Mouse (Mus musculus) hindbrain, postnatal 0 days (tissue): Measurements from ENCODE around the gene Usp30. TPM values are rescaled to one million over a fixed set of nuclear protein-coding genes. Genes with fewer than 3 reads are reported as not detected.
A peak's percentile ranks its signal among the peaks of the same experiment; 100 is the strongest.

Experiments
- ATAC-seq: fragments of 200-750 bp; cut with Nextera tagmentation; 2 replicates; pipeline ENCODE4 v1.8.0; 2017; ENCODE audit warnings: mild to moderate bottlenecking, moderate TSS enrichment, moderate library complexity
- DNase-seq: peaks from one replicate; pipeline ENCODE4 v3.0.0-alpha.2; 2015; ENCODE audit warnings: low spot score
- H3K27ac ChIP-seq: fragments of 300-500 bp; sonication (generic); 2 replicates; pipeline ENCODE4 v1.5.1; 2014; ENCODE audit warnings: mild to moderate bottlenecking
- H3K27me3 ChIP-seq: fragments of 300-500 bp; sonication (generic); 2 replicates; pipeline ENCODE4 v1.6.1; 2014; ENCODE audit warnings: low read length, mixed read lengths; ENCODE audit not compliant: insufficient read depth
- H3K36me3 ChIP-seq: fragments of 300-500 bp; sonication (generic); 2 replicates; pipeline ENCODE4 v1.6.1; 2014; ENCODE audit warnings: low read length, mixed read lengths; ENCODE audit not compliant: insufficient read depth
- H3K4me1 ChIP-seq: fragments of 300-500 bp; sonication (generic); 2 replicates; pipeline ENCODE4 v1.6.1; 2014; ENCODE audit warnings: antibody characterized with exemption, low read length, mixed read lengths; ENCODE audit not compliant: insufficient read depth
- H3K4me2 ChIP-seq: fragments of 300-500 bp; sonication (generic); 2 replicates; pipeline ENCODE4 v1.6.1; 2014; ENCODE audit warnings: low read depth, mild to moderate bottlenecking, low read length, moderate library complexity, mixed read lengths
- H3K4me3 ChIP-seq: fragments of 300-500 bp; sonication (generic); 2 replicates; pipeline ENCODE4 v1.5.1; 2014; ENCODE audit warnings: low read length
- H3K9ac ChIP-seq: fragments of 300-500 bp; sonication (generic); replicated peaks from 2 replicates; pipeline ENCODE4 v1.6.1; 2014; ENCODE audit warnings: mild to moderate bottlenecking, low read length, moderate library complexity, mixed read lengths
- H3K9me3 ChIP-seq: fragments of 300-500 bp; sonication (generic); 2 replicates; pipeline ENCODE4 v1.6.1; 2016; ENCODE audit warnings: low read length, mixed read lengths
- CTCF ChIP-seq: IDR thresholded peaks from 2 replicates; pipeline ENCODE4 v1.5.1; 2016; ENCODE audit warnings: antibody characterized with exemption, control low read depth, low read depth
- WGBS: fragments of 180-500 bp; shearing (Covaris S2); extraction: QIAGEN DNeasy Blood & Tissue Kit; methylation state at CpG from one replicate; pipeline ENCODE4 v1.1.7; 2014; 5-methylcytosine and 5-hydroxymethylcytosine counted together
- polyA plus RNA-seq: library from polyadenylated mRNA; unstranded; fragments of >200 nt; fragmentation: Nextera tagmentation; extraction: Ambion mirVana; gene quantifications from 2 replicates; pipeline ENCODE4 v1.2.1, GENCODE M21; 2015
- total RNA-seq: library from RNA; depleted of rRNA; stranded (reverse); fragments of >200 nt; gene quantifications from 2 replicates; pipeline ENCODE4 v1.2.3, GENCODE M21; 2014

The Usp30 gene
- total and polyA plus RNA-seq, 2 experiments from 2014 or later: 17.6 to 47.2 TPM

DNA sequence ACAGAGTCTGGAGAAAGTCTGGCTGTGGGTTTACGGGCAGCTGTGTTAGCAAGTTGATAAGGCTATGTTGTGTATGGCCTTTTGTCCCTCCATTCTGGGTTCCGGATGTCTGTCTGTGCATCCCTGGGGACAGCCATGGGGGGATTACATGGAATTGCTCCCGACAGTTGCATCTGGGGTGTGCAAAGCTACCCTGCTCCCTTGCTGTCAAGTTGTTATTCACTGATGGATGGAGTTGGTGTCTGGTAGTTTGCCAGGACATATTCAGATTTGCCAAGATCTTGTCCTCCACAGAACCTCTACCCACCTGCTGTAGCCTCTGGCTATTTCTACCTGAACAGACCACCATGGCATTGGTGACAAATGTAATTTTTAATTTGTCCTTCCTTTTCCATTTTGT, 19.1 kb upstream of the Usp30 start:
- no peak overlapping the region for H3K9ac ChIP-seq
- H3K4me3 ChIP-seq: no peak overlapping the region
- WGBS: 55% methylated on average over 3 of the region's 3 CpGs
- ATAC-seq (no peak), DNase-seq (peak; percentile 43)
- peak overlapping the region; percentile 42; the same call in 1 of the 2 replicates for H3K27ac ChIP-seq
- H3K9me3 ChIP-seq: no peaks in the 10 kb centered on the region
- no peak overlapping the region for H3K4me2 ChIP-seq
- no peaks in the 10 kb centered on the region for H3K4me1 ChIP-seq
- no peaks in the 10 kb centered on the region for H3K27me3 ChIP-seq
- peaks cover 12% of the 10 kb centered on the region; the same call in 1 of the 2 replicates for H3K36me3 ChIP-seq
- TF ChIP-seq CTCF: no peak

DNA sequence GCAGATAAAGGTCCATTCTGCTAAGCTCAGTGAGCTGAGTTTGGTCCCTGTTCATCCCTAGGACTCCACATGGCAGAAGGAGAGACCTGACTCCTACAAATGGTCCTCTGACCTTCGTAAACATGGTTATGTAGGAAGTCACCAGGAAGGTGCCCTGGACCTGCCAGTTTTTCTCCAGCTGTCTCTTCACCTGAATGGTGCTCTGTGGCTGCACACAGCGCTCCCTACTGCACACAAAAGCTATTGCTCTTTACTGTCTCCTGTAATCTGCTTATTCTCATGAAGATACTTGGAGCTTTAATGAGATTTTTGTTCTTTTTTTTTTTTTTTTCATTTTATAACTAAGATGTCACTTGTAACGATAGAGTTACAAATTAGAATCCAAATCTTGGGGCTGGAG, 18.7 kb upstream of the Usp30 start:
- no peaks in the 10 kb centered on the region for H3K9me3 ChIP-seq
- no peaks in the 10 kb centered on the region for H3K27me3 ChIP-seq
- 46% methylated on average over 3 of the region's 3 CpGs for WGBS
- H3K4me3 ChIP-seq: no peak overlapping the region
- peak overlapping the region; percentile 42; the same call in 1 of the 2 replicates for H3K27ac ChIP-seq
- H3K36me3 ChIP-seq: peaks cover 8% of the 10 kb centered on the region; the same call in 1 of the 2 replicates
- DNase-seq (peak; percentile 39), ATAC-seq (no peak)
- no peak overlapping the region for H3K9ac ChIP-seq
- no peaks in the 10 kb centered on the region for H3K4me1 ChIP-seq
- H3K4me2 ChIP-seq: no peak overlapping the region
- TF ChIP-seq CTCF: peak; percentile 49

- no peak for DNase-seq
- H3K4me3 ChIP-seq: no peak overlapping the region
- H3K36me3 ChIP-seq: 0 out of 2 replicates have a peak, but pooled peaks cover 3% of the 10 kb centered on the region
- no peak overlapping the region for H3K4me2 ChIP-seq
- WGBS: 78% methylated on average over 5 of the region's 5 CpGs
- no peak for ATAC-seq
- H3K9me3 ChIP-seq: no peaks in the 10 kb centered on the region
- H3K27ac ChIP-seq: no peak overlapping the region
- H3K4me1 ChIP-seq: no peaks in the 10 kb centered on the region
- H3K9ac ChIP-seq: no peak overlapping the region
- 0 out of 2 replicates have a peak, but pooled peaks have one; percentile 10 for TF ChIP-seq CTCF
- no peaks in the 10 kb centered on the region for H3K27me3 ChIP-seq
Observed at GRCm38 (mm10) chr5:114047182-114047581, 18.1 kb upstream of the Usp30 start.

DNA sequence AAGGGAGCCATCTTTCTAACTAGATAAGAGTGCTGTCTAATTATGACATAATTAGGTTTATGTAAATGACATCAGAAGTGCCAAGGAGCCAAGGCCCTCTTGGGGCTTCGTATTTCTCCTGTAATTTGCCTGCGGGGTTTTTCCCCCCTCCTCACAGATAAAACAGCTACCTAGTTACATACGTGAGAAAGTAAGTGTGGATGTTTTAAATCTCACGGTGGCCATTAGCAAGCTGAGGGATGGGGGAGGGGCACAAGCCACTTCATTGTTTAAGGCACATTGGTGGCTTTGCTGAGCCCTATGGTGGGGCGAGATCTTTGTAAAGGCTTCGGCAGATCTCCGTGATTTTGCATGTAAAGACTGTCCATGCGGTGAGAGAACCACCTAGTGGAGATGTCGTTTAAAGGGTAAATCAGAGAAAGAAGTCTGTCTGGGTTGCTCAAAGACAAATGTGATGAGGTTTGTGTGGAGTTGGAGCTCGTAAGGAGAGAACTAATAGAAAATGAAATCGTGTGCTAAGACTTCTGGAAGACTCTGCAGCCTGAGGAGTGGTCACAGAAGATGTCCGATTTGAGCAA, 16.4 kb upstream of the Usp30 start:
- H3K27ac ChIP-seq: no peak overlapping the region
- no peaks in the 10 kb centered on the region for H3K27me3 ChIP-seq
- no peak overlapping the region for H3K4me3 ChIP-seq
- peak; percentile 11 for DNase-seq
- TF ChIP-seq CTCF: peak; percentile 17; the same call in 1 of the 2 replicates
- H3K9me3 ChIP-seq: no peaks in the 10 kb centered on the region
- no peak overlapping the region for H3K9ac ChIP-seq
- no peaks in the 10 kb centered on the region for H3K36me3 ChIP-seq
- H3K4me2 ChIP-seq: no peak overlapping the region
- no peaks in the 10 kb centered on the region for H3K4me1 ChIP-seq
- WGBS: 44% methylated on average over 12 of the region's 12 CpGs
- ATAC-seq: no peak

DNA sequence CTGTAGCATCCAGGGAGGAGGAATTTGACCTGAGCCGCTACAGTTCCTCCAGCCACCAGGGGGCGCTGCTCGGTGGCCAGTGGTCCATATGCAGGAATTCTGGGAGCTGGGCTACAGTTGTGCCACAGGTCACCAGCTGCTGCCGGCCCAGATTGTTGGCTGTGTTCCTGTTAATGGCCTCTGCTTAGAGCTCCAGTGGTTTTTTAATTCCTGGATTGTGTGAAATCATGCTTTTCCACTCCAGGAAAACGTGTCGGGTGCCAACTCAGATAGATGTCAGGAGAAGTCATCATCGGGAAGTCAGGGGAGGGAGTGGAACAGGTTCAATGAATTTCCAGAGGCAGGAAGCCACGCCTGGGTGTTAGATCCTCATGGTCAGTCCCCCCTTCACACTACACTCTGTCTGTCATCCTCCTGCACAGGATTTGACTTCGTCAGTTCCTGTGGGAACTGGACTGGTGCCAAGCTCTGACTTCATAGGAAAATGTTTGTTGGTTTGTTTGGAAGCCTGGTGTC, 13.0 kb upstream of the Usp30 start:
- Histone ChIP-seq H3K4me1 (no peaks in the 10 kb centered on the region), H3K4me3 (no peak overlapping the region), H3K27me3 (no peaks in the 10 kb centered on the region), H3K27ac (peak overlapping the region; percentile 64; the same call in 1 of the 2 replicates), H3K36me3 (no peaks in the 10 kb centered on the region; the same call in 1 of the 2 replicates), H3K9me3 (no peaks in the 10 kb centered on the region), H3K9ac (no peak overlapping the region), H3K4me2 (peak overlapping the region; percentile 37)
- ATAC-seq (peak; percentile 61; the same call in 1 of the 2 replicates), DNase-seq (peak; percentile 79)
- 23% methylated on average over 9 of the region's 9 CpGs for WGBS
- peak; percentile 94 for TF ChIP-seq CTCF

DNA sequence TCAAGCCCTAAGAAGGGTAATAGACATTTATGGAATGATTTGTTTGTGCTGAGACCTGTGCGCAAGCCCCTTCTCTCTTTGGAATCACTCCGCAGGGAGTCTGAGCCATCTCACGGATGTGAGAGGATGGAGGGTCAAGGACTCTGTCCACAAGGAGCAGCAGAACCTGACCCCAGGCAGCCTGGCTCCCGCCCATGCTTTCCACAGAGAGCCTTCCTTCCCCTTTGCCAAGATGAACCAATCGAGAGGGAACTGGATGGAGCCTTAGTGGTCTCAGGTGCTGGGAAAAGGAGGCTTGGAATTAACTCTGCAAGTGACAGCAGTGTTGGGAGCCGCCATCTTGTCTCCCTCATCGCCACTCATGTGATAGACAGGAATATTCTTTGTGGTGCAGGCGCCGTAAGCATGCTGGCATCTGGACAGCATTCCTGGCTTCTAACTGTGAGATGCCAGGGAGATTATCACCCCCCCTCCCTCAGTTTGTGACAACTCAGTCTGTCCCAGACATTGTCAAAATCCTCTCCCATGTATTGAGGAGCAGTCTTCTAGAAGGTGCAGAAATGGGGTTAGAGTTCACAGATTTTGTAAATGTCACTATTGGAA, 8.0 kb upstream of the Usp30 start:
- no peak for ATAC-seq
- Histone ChIP-seq H3K27ac (no peak overlapping the region), H3K9ac (no peak overlapping the region), H3K4me3 (no peak overlapping the region), H3K27me3 (no peaks in the 10 kb centered on the region), H3K4me1 (no peaks in the 10 kb centered on the region), H3K4me2 (no peak overlapping the region), H3K36me3 (peaks cover 6% of the 10 kb centered on the region; the same call in 1 of the 2 replicates), H3K9me3 (no peaks in the 10 kb centered on the region)
- TF ChIP-seq CTCF: no peak
- WGBS: 61% methylated on average over 9 of the region's 9 CpGs
- peak; percentile 11 for DNase-seq
